Mouse (Mus musculus) MEL (cell line): ENCODE measurements around the gene 1700012P22Rik. TPM values are rescaled to one million over a fixed set of nuclear protein-coding genes. Genes with fewer than 3 reads are reported as not detected.

Experiments
- DNase-seq: peaks from one replicate; pipeline ENCODE4 v3.0.0; 2011; ENCODE audit warnings: low read depth, low spot score
- H3K27ac ChIP-seq: 2 replicates; pipeline ENCODE4 v1.5.1; 2012; ENCODE audit warnings: low read depth, mild to moderate bottlenecking, control low read depth, low read length, moderate library complexity; ENCODE audit not compliant: control insufficient read depth
- H3K27me3 ChIP-seq, 2 experiments: fragments of 150-350 bp in 1 of 2; sonication (generic) in 1 of 2; 2 replicates each; pipeline ENCODE4 v1.6.1; 2012; ENCODE audit warnings: low read length in 2 of 2, mild to moderate bottlenecking in 2 of 2, improper control_type of control experiment in 1 of 2, moderate library complexity in 1 of 2; ENCODE audit not compliant: insufficient read depth in 2 of 2, control insufficient read depth in 1 of 2
- H3K36me3 ChIP-seq, 2 experiments: 2 replicates each; pipeline ENCODE4 v1.6.1; 2012 to 2014; ENCODE audit warnings: low read length in 2 of 2, improper control_type of control experiment in 1 of 2, inconsistent platforms in 1 of 2, mild to moderate bottlenecking in 1 of 2; ENCODE audit not compliant: insufficient read depth in 2 of 2, control insufficient read depth in 1 of 2
- H3K4me1 ChIP-seq, 2 experiments: fragments of 150-350 bp in 1 of 2; sonication (generic) in 1 of 2; 2 replicates each; pipeline ENCODE4 v1.6.1; 2012; ENCODE audit warnings: low read length in 2 of 2, improper control_type of control experiment in 1 of 2, mild to moderate bottlenecking in 1 of 2; ENCODE audit not compliant: insufficient read depth in 2 of 2, control insufficient read depth in 1 of 2
- H3K4me3 ChIP-seq, 2 experiments: fragments of 150-350 bp in 1 of 2; sonication (generic) in 1 of 2; 2 replicates each; pipeline ENCODE4 v1.5.1; 2012; ENCODE audit warnings: low read depth in 2 of 2, low read length in 2 of 2, mild to moderate bottlenecking in 2 of 2, moderate library complexity in 2 of 2, control low read depth in 1 of 2, improper control_type of control experiment in 1 of 2; ENCODE audit not compliant: control insufficient read depth in 1 of 2, insufficient read depth in 1 of 2
- H3K79me2 ChIP-seq: 2 replicates; pipeline ENCODE4 v1.6.1; 2012; ENCODE audit warnings: mild to moderate bottlenecking, low read length, moderate library complexity; ENCODE audit not compliant: control insufficient read depth, poor library complexity, insufficient read depth
- H3K9ac ChIP-seq: 2 replicates; pipeline ENCODE4 v1.6.1; 2012; ENCODE audit warnings: low read depth, mild to moderate bottlenecking, control low read depth, low read length, moderate library complexity; ENCODE audit not compliant: control insufficient read depth, poor library complexity, severe bottlenecking
- H3K9me3 ChIP-seq: fragments of 150-350 bp; sonication (generic); replicated peaks from 2 replicates; pipeline ENCODE4 v1.6.1; 2012; ENCODE audit warnings: mild to moderate bottlenecking, low read length, improper control_type of control experiment, moderate library complexity; ENCODE audit not compliant: insufficient read depth
- BHLHE40 ChIP-seq: IDR thresholded peaks from 2 replicates; pipeline ENCODE4 v1.6.1; 2012; ENCODE audit warnings: low read depth, mild to moderate bottlenecking, inconsistent platforms, low read length, improper control_type of control experiment, borderline replicate concordance
- E2F4 ChIP-seq: IDR thresholded peaks from 2 replicates; pipeline ENCODE4 v1.6.1; 2011; ENCODE audit warnings: low read depth, low read length, improper control_type of control experiment, borderline replicate concordance
- ELF1 ChIP-seq: IDR thresholded peaks from 2 replicates; pipeline ENCODE4 v1.6.1; 2014; ENCODE audit warnings: low read depth, mild to moderate bottlenecking, inconsistent platforms, low read length, improper control_type of control experiment, moderate library complexity
- EP300 ChIP-seq, 2 experiments: IDR thresholded peaks; 2 replicates each; pipeline ENCODE4 v1.6.1; 2011; ENCODE audit warnings: improper control_type of control experiment in 2 of 2, low read length in 2 of 2, low read depth in 1 of 2, mild to moderate bottlenecking in 1 of 2
- GATA1 ChIP-seq: IDR thresholded peaks from 2 replicates; pipeline ENCODE4 v1.6.1; 2011; ENCODE audit warnings: low read depth, low read length, improper control_type of control experiment
- HCFC1 ChIP-seq: IDR thresholded peaks from 2 replicates; pipeline ENCODE4 v1.6.1; 2012; ENCODE audit warnings: low read depth, mild to moderate bottlenecking, inconsistent platforms, low read length, improper control_type of control experiment, moderate library complexity
- MAFK ChIP-seq: IDR thresholded peaks from 2 replicates; pipeline ENCODE4 v1.6.1; 2011; ENCODE audit warnings: low read depth, mild to moderate bottlenecking, low read length, improper control_type of control experiment, borderline replicate concordance
- MXI1 ChIP-seq: IDR thresholded peaks from 2 replicates; pipeline ENCODE4 v1.6.1; 2011; ENCODE audit warnings: mild to moderate bottlenecking, low read depth, low read length, improper control_type of control experiment
- MYB ChIP-seq: IDR thresholded peaks from 2 replicates; pipeline ENCODE4 v1.6.1; 2011; ENCODE audit warnings: mild to moderate bottlenecking, low read depth, low read length, improper control_type of control experiment
- NELFE ChIP-seq: IDR thresholded peaks from 2 replicates; pipeline ENCODE4 v1.6.1; 2011; ENCODE audit warnings: low read depth, low read length, improper control_type of control experiment
- NRF1 ChIP-seq: IDR thresholded peaks from 2 replicates; pipeline ENCODE4 v1.6.1; 2014; ENCODE audit warnings: low read depth, mild to moderate bottlenecking, inconsistent platforms, low read length, improper control_type of control experiment, moderate library complexity; ENCODE audit not compliant: poor library complexity, insufficient read depth, severe bottlenecking
- POLR2AphosphoS2 ChIP-seq: IDR thresholded peaks from 2 replicates; pipeline ENCODE4 v1.6.1; 2011; ENCODE audit warnings: low read length, improper control_type of control experiment
- RAD21 ChIP-seq: IDR thresholded peaks from 2 replicates; pipeline ENCODE4 v1.6.1; 2011; ENCODE audit warnings: mild to moderate bottlenecking, low read depth, low read length, improper control_type of control experiment
- RCOR1 ChIP-seq: IDR thresholded peaks from 2 replicates; pipeline ENCODE4 v1.6.1; 2012; ENCODE audit warnings: low read depth, mild to moderate bottlenecking, inconsistent platforms, low read length, improper control_type of control experiment
- SIN3A ChIP-seq: IDR thresholded peaks from 2 replicates; pipeline ENCODE4 v1.6.1; 2012; ENCODE audit warnings: low read length, improper control_type of control experiment, inconsistent platforms
- SMC3 ChIP-seq: IDR thresholded peaks from 2 replicates; pipeline ENCODE4 v1.6.1; 2011; ENCODE audit warnings: low read depth, low read length, improper control_type of control experiment
- TAL1 ChIP-seq: IDR thresholded peaks from 2 replicates; pipeline ENCODE4 v1.6.1; 2012; ENCODE audit warnings: mild to moderate bottlenecking, inconsistent platforms, low read length, moderate library complexity, mixed read lengths
- UBTF ChIP-seq: IDR thresholded peaks from 2 replicates; pipeline ENCODE4 v1.6.1; 2012; ENCODE audit warnings: low read depth, mild to moderate bottlenecking, inconsistent platforms, low read length, improper control_type of control experiment, moderate library complexity, borderline replicate concordance; ENCODE audit not compliant: insufficient read depth
- USF2 ChIP-seq, 2 experiments: IDR thresholded peaks; 2 replicates each; pipeline ENCODE4 v1.6.1; 2011 to 2012; ENCODE audit warnings: improper control_type of control experiment in 2 of 2, low read length in 2 of 2, borderline replicate concordance in 1 of 2, inconsistent platforms in 1 of 2, low read depth in 1 of 2, mild to moderate bottlenecking in 1 of 2; ENCODE audit not compliant: insufficient read depth in 1 of 2
- ZKSCAN1 ChIP-seq: IDR thresholded peaks from 2 replicates; pipeline ENCODE4 v1.6.1; 2012; ENCODE audit warnings: low read depth, mild to moderate bottlenecking, inconsistent platforms, low read length, improper control_type of control experiment, moderate library complexity
- ZMIZ1 ChIP-seq: IDR thresholded peaks from 2 replicates; pipeline ENCODE4 v1.6.1; 2012; ENCODE audit warnings: low read depth, mild to moderate bottlenecking, inconsistent platforms, low read length, improper control_type of control experiment, moderate library complexity
- polyA plus RNA-seq, 2 experiments: library from polyadenylated mRNA; stranded (reverse) in 1 of 2; unstranded in 1 of 2; fragments of >175 nt in 1 of 2; fragments of >200 nt in 1 of 2; gene quantifications; 2 replicates each; pipeline versions ENCODE4 v1.2.1 to v1.2.4; 2012; ENCODE audit warnings: low replicate concordance in 2 of 2, low read depth in 1 of 2; ENCODE audit not compliant: insufficient read length in 2 of 2, insufficient read depth in 1 of 2, missing spikeins in 1 of 2
- total RNA-seq: library from RNA; depleted of rRNA; stranded (reverse); fragments of 300-350 nt; gene quantifications from 2 replicates; pipeline ENCODE4 v1.2.3, GENCODE M21; 2012

Gene 1700012P22Rik
- total and polyA plus RNA-seq, 3 experiments: not detected

GRCm38 (mm10) chr4:144465206-144465605 is 26.6 kb upstream of the 1700012P22Rik start:
- no peak overlapping the region for H3K4me3 ChIP-seq
- H3K27ac ChIP-seq: no peak overlapping the region
- no peaks in the 10 kb centered on the region for H3K4me1 ChIP-seq
- no peak for TF ChIP-seq RAD21
- TF ChIP-seq HCFC1: no peak
- no peak for TF ChIP-seq POLR2AphosphoS2
- TF ChIP-seq ELF1: no peak
- no peak for TF ChIP-seq TAL1
- TF ChIP-seq SMC3: no peak
- no peak for TF ChIP-seq E2F4
- TF ChIP-seq EP300 (IDR thresholded peaks at IDR 0.05; ENCODE audit: low read depth in 1 of 2, low read length in 2 of 2): no peak
- no peak for TF ChIP-seq MYB
- no peak for TF ChIP-seq NRF1
- no peak for TF ChIP-seq GATA1
- no peak for TF ChIP-seq BHLHE40
- H3K9ac ChIP-seq: no peak overlapping the region
- no peak for DNase-seq
- no peaks in the 10 kb centered on the region for H3K9me3 ChIP-seq
- H3K36me3 ChIP-seq: no peaks in the 10 kb centered on the region
- H3K27me3 ChIP-seq: no peaks in the 10 kb centered on the region
- no peaks in the 10 kb centered on the region for H3K79me2 ChIP-seq

- Histone ChIP-seq H3K9me3 (no peaks in the 10 kb centered on the region), H3K79me2 (no peaks in the 10 kb centered on the region), H3K9ac (no peak within 1 kb of the TSS), H3K4me3 (no peak within 1 kb of the TSS), H3K36me3 (no peaks in the 10 kb centered on the region), H3K4me1 (no peaks in the 10 kb centered on the region)
- TF ChIP-seq MXI1 (no peak), EP300 (IDR thresholded peaks at IDR 0.05; ENCODE audit: low read depth in 1 of 2, low read length in 2 of 2) (no peak), ZKSCAN1 (no peak), RCOR1 (no peak), SIN3A (no peak), MAFK (no peak), SMC3 (no peak), ZMIZ1 (no peak), BHLHE40 (no peak), NELFE (no peak), USF2 (IDR thresholded peaks at IDR 0.05; ENCODE audit: borderline replicate concordance in 1 of 2, insufficient read depth in 1 of 2, low read depth in 1 of 2, low read length in 2 of 2) (no peak), POLR2AphosphoS2 (no peak), UBTF (no peak), RAD21 (no peak), GATA1 (no peak)
- TF ChIP-seq, all 39 proteins: peak for 0
- Histone ChIP-seq H3K27me3 (no peaks in the 10 kb centered on the region), H3K27ac (no peak within 1 kb of the TSS)
- no peak for DNase-seq
Observed at GRCm38 (mm10) chr4:144463656-144464055, 25.1 kb upstream of the 1700012P22Rik start, which contains the start of gene Aadacl3. Aadacl3 (minus strand) TSS chr4:144463756.
